Mouse (Mus musculus) embryonic facial prominence, embryonic 13.5 days (tissue): ENCODE data around the gene Rbfox1. TPM values are rescaled to one million over a fixed set of nuclear protein-coding genes. Genes with fewer than 3 reads are reported as not detected.

Experiments
- ATAC-seq: fragments of 200-750 bp; cut with Nextera tagmentation; 2 replicates; pipeline ENCODE4 v1.8.0; 2017; ENCODE audit warnings: low read depth; ENCODE audit not compliant: insufficient number of reproducible peaks, insufficient read depth, low FRiP score, low TSS enrichment
- H3K27ac ChIP-seq: fragments of 300-500 bp; sonication (generic); 2 replicates; pipeline ENCODE4 v1.5.1; 2015; ENCODE audit warnings: moderate library complexity, mild to moderate bottlenecking, inconsistent platforms
- H3K27me3 ChIP-seq: fragments of 300-500 bp; sonication (generic); 2 replicates; pipeline ENCODE4 v1.6.1; 2015; ENCODE audit warnings: mild to moderate bottlenecking, inconsistent platforms
- H3K36me3 ChIP-seq: fragments of 300-500 bp; sonication (generic); 2 replicates; pipeline ENCODE4 v1.6.1; 2015; ENCODE audit warnings: mild to moderate bottlenecking, inconsistent platforms
- H3K4me1 ChIP-seq: fragments of 300-500 bp; sonication (generic); 2 replicates; pipeline ENCODE4 v1.6.1; 2015; ENCODE audit warnings: inconsistent platforms
- H3K4me2 ChIP-seq: fragments of 300-500 bp; sonication (generic); 2 replicates; pipeline ENCODE4 v1.6.1; 2015; ENCODE audit warnings: moderate library complexity, mild to moderate bottlenecking, inconsistent platforms
- H3K4me3 ChIP-seq: fragments of 300-500 bp; sonication (generic); 2 replicates; pipeline ENCODE4 v1.5.1; 2015; ENCODE audit warnings: mild to moderate bottlenecking, inconsistent platforms
- H3K9ac ChIP-seq: fragments of 300-500 bp; sonication (generic); 2 replicates; pipeline ENCODE4 v1.6.1; 2015; ENCODE audit warnings: mild to moderate bottlenecking, inconsistent platforms
- H3K9me3 ChIP-seq: fragments of 300-500 bp; sonication (generic); 2 replicates; pipeline ENCODE4 v1.6.1; 2016; ENCODE audit warnings: inconsistent platforms
- WGBS: fragments of 180-500 bp; shearing (Covaris S2); methylation state at CpG from one replicate; pipeline ENCODE4 v1.1.7; 2015; ENCODE audit warnings: mixed read lengths; 5-methylcytosine and 5-hydroxymethylcytosine counted together
- polyA plus RNA-seq: library from polyadenylated mRNA; unstranded; fragments of >200 nt; fragmentation: Nextera tagmentation; extraction: Ambion mirVana; gene quantifications from 2 replicates; pipeline ENCODE4 v1.2.1, GENCODE M21; 2015

The Rbfox1 gene
- polyA plus RNA-seq, 1 experiment from 2014 or later: 3.9 TPM

DNA sequence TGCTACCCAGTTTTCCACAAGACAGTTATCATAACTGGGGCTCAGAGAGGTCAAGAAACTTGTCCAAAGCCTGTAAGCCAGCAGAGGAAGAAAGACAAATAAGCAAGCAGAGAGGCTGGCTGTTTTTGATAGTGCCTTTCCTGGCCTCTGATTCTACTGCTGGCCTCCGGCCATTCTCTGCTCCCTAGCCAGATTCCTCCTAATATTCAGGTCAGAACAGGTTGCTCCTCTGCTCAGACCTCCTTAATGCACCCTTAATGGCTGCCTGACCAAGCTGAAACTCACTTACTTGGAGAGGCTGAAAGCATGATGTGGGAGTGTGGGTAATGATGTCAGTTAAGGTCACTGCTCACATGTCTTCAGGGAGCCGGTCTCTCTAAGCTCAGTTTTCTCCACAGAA is 270.4 kb downstream of the Rbfox1 start:
- Histone ChIP-seq H3K4me2 (no peak overlapping the region), H3K27ac (no peak overlapping the region), H3K36me3 (no peaks in the 10 kb centered on the region), H3K9me3 (no peaks in the 10 kb centered on the region), H3K4me3 (no peak overlapping the region), H3K4me1 (no peaks in the 10 kb centered on the region), H3K27me3 (no peaks in the 10 kb centered on the region), H3K9ac (no peak overlapping the region)
- 73% methylated on average over 2 of the region's 2 CpGs for WGBS
- no peak for ATAC-seq

DNA sequence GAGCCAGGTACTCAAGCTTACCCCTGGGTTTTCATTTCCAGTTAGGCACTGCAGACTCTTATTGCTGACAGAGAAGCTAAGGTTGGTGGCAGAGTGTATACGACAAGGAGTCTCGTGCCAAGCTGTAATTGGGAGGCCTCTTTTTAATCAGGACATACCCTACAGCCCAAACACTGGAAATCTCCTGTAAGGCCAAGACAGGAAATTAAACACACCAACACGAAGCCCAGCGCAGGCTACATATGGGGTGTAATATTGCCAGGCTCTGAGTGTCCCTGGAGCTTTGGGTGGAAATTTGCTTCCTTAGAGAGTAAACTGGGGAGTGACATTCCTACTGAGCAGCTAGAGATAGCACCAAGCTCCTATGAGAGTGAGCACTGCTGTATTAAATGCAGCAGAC is 279.3 kb downstream of the Rbfox1 start:
- no peaks in the 10 kb centered on the region for H3K36me3 ChIP-seq
- no peak for ATAC-seq
- WGBS: 75% methylated on average over 4 of the region's 4 CpGs

DNA sequence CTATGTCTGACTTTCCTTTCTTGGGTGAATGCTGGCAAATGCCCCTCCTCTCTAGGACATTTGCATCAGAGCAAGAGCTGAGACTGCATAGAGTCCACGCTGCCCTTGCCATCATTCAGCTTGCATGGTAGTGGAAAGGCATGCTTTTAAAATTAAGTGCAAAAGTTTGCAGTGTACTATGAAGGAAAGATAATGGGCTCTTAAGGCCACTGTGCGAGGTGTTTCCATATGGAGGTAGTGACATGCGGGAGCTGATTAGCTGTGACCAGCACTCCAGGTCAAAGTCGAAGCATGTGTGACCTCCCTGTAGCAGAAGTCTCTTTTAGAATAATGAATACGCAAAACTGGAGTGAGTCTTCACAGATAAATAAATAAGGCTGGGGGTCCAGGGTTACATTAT is 284.2 kb downstream of the Rbfox1 start:
- H3K36me3 ChIP-seq: no peaks in the 10 kb centered on the region
- no peak overlapping the region for H3K9ac ChIP-seq
- no peaks in the 10 kb centered on the region for H3K4me1 ChIP-seq
- no peak for ATAC-seq
- H3K27ac ChIP-seq: no peak overlapping the region
- H3K4me3 ChIP-seq: no peak overlapping the region
- no peaks in the 10 kb centered on the region for H3K9me3 ChIP-seq
- H3K4me2 ChIP-seq: no peak overlapping the region
- WGBS: 80% methylated on average over 5 of the region's 5 CpGs
- no peaks in the 10 kb centered on the region for H3K27me3 ChIP-seq

More for the DNA sequence above, 279.3 kb downstream of the Rbfox1 start:
- H3K9ac ChIP-seq: no peak overlapping the region
- no peak overlapping the region for H3K27ac ChIP-seq
- H3K27me3 ChIP-seq: no peaks in the 10 kb centered on the region
- H3K9me3 ChIP-seq: no peaks in the 10 kb centered on the region
- H3K4me3 ChIP-seq: no peak overlapping the region
- no peak overlapping the region for H3K4me2 ChIP-seq
- H3K4me1 ChIP-seq: no peaks in the 10 kb centered on the region

DNA sequence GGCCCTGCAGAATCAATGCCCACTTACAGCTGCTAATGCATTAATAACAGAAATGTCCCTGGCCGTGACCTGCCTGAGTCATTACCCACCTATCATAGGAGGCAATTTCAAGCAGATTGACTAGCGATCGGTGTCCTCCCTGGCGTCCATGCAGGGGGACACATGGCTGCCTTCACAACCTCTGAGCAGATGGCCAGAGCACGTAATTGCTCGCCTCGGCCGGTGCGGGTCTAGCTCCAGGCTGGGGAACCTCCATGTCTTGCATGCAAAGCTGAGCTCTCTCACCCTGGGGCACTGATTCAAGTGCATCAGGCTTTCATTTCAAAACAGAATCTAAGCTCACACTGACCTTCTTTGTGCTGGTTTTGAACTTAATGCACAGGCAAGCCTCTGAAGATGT is 295.7 kb downstream of the Rbfox1 start:
- H3K27ac ChIP-seq: no peak overlapping the region
- no peaks in the 10 kb centered on the region for H3K4me1 ChIP-seq
- no peak overlapping the region for H3K4me3 ChIP-seq
- no peak overlapping the region for H3K4me2 ChIP-seq
- H3K36me3 ChIP-seq: no peaks in the 10 kb centered on the region
- no peaks in the 10 kb centered on the region for H3K27me3 ChIP-seq
- no peak overlapping the region for H3K9ac ChIP-seq
- no peak for ATAC-seq
- WGBS: 85% methylated on average over 9 of the region's 9 CpGs
- no peaks in the 10 kb centered on the region for H3K9me3 ChIP-seq

DNA sequence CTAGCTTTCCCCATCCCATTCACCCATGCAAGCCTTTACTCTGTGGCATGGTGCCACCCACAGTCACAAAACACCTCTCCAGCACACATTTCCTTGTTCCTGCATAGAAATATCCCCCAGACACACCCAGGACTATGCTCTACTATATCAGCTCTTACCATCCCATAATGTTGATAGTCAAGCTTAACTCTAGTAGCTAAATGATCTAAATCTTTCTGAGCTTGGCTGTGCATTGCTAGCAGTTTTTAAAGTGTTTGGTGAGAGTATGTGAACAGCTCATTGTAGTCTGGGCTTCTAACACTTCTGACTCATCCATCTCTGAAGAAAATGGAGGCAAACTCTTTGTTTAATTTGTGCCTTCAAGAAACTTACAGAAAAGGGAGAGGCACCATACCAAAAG is 297.2 kb downstream of the Rbfox1 start:
- ATAC-seq: no peak
- Histone ChIP-seq H3K27ac (no peak overlapping the region), H3K4me2 (no peak overlapping the region), H3K36me3 (no peaks in the 10 kb centered on the region), H3K4me1 (no peaks in the 10 kb centered on the region), H3K27me3 (no peaks in the 10 kb centered on the region), H3K9me3 (no peaks in the 10 kb centered on the region), H3K9ac (no peak overlapping the region), H3K4me3 (no peak overlapping the region)

DNA sequence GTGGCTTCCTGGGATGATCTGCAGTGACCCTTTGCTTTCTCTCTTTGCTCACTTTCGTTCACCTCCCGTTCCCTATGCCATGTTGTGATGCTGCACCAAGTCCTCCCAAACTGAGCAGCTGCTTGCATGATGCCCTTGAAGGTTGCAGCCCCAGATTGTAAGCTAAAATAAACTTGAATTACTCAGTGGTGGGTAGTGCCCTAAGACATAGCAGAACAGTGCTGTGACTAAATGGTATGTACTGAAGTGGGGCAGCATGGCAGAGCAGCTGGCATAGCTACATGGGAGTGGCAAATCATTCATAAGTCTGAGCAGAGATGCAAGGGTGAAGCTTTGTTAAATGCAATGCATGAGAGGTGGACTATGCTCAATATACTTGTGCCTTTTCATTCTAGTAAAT is 307.2 kb downstream of the Rbfox1 start:
- no peak for ATAC-seq

DNA sequence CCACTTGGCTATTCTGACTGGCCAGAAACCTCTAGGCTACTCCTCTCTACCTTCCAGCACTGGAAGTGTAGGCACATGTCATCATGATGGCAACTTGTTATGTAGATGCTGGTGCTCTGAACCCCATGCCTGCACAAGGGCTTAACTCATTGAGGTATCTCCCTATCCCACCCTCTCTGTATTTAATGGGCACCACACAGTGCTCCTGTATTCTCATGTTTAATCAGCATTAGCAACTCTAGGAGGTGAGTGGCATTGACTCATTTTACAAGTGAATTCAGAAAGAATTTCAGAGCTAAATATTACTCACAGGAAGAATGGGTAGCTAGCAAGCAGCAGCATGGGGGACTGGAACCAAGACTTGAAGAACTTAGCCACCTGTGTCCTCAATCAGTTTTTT is 321.3 kb downstream of the Rbfox1 start:
- Histone ChIP-seq H3K4me3 (no peak overlapping the region), H3K27me3 (no peaks in the 10 kb centered on the region), H3K27ac (no peak overlapping the region), H3K4me2 (no peak overlapping the region), H3K9ac (no peak overlapping the region), H3K9me3 (no peaks in the 10 kb centered on the region), H3K4me1 (no peaks in the 10 kb centered on the region), H3K36me3 (no peaks in the 10 kb centered on the region)
- no peak for ATAC-seq

More for the DNA sequence above, 307.2 kb downstream of the Rbfox1 start:
- 79% methylated on average over 2 of the region's 2 CpGs for WGBS
- Histone ChIP-seq H3K27me3 (no peaks in the 10 kb centered on the region), H3K9ac (no peak overlapping the region), H3K36me3 (no peaks in the 10 kb centered on the region), H3K4me2 (no peak overlapping the region), H3K27ac (no peak overlapping the region), H3K4me1 (no peaks in the 10 kb centered on the region), H3K4me3 (no peak overlapping the region), H3K9me3 (no peaks in the 10 kb centered on the region)

DNA sequence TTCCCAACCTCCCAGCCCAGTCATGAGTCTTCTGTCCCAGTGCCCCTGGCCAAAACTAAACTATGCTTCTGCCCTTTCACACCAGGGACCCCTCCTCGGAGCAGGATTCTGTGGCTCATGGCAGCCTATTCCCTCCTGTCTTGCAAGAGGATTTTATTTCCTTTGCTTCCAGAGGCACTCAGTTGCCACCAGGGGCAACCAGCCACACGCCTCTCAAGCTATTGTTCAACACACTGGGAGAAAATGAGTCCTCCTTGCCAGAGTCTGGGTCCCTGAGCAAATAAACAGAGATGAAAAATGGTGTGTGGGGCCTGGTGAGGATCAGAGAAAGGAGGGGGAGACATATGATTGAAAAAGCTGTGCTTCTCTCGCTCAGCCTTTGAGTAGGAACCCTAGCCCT is 327.8 kb downstream of the Rbfox1 start:
- no peak overlapping the region for H3K27ac ChIP-seq
- no peak overlapping the region for H3K4me2 ChIP-seq
- WGBS: 52% methylated on average over 3 of the region's 3 CpGs
- H3K4me3 ChIP-seq: no peak overlapping the region
- no peaks in the 10 kb centered on the region for H3K9me3 ChIP-seq
- no peaks in the 10 kb centered on the region for H3K4me1 ChIP-seq
- no peaks in the 10 kb centered on the region for H3K27me3 ChIP-seq
- ATAC-seq: no peak
- H3K36me3 ChIP-seq: no peaks in the 10 kb centered on the region
- H3K9ac ChIP-seq: no peak overlapping the region

DNA sequence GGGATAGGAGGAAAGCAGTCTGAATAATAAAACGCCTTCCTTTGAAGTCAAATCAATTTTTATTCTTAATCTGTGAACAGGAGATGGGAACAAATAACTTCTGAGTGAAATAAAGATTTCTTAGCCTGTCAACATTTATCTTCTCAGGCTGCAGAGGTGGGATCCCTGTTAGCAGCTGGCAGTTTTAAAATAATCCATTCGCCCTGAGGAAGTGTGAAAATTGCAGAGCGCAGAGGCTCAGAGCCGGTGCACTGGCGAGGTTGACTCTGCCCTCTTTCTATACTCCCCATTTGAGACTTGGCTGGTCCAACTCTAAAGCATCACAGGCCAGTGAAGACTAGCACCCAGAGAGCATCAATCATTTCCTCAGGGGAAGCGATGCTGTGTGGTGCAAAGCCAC is 342.3 kb downstream of the Rbfox1 start:
- no peak overlapping the region for H3K9ac ChIP-seq
- H3K4me2 ChIP-seq: no peak overlapping the region
- no peak overlapping the region for H3K4me3 ChIP-seq
- ATAC-seq: no peak
- no peak overlapping the region for H3K27ac ChIP-seq
- WGBS: 58% methylated on average over 6 of the region's 6 CpGs
- H3K9me3 ChIP-seq: no peaks in the 10 kb centered on the region
- no peaks in the 10 kb centered on the region for H3K27me3 ChIP-seq
- no peaks in the 10 kb centered on the region for H3K36me3 ChIP-seq
- no peaks in the 10 kb centered on the region for H3K4me1 ChIP-seq

DNA sequence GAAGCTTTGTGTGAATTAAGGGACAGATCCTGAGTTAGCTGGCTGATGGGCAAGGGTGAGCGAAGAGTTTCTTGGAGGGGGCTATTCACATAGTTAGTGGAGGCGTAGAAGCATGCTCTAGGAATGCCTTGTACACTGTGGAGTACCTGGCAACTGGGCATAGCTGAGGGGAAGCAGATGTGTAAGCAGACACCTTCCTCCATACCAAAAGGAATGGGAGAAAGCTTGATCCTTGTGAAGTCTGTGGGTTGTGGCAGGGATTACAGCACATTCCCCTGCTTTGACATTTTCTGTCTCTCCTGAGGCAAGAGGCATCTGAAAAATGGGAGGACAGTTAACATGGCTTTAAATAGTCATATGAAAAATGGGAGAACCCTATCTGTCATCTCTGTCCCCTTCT is 347.8 kb downstream of the Rbfox1 start:
- Histone ChIP-seq H3K27ac (no peak overlapping the region), H3K4me2 (no peak overlapping the region), H3K4me3 (no peak overlapping the region), H3K9me3 (no peaks in the 10 kb centered on the region), H3K9ac (no peak overlapping the region), H3K36me3 (no peaks in the 10 kb centered on the region), H3K27me3 (no peaks in the 10 kb centered on the region), H3K4me1 (no peaks in the 10 kb centered on the region)
- 86% methylated on average over 2 of the region's 2 CpGs for WGBS
- ATAC-seq: no peak

DNA sequence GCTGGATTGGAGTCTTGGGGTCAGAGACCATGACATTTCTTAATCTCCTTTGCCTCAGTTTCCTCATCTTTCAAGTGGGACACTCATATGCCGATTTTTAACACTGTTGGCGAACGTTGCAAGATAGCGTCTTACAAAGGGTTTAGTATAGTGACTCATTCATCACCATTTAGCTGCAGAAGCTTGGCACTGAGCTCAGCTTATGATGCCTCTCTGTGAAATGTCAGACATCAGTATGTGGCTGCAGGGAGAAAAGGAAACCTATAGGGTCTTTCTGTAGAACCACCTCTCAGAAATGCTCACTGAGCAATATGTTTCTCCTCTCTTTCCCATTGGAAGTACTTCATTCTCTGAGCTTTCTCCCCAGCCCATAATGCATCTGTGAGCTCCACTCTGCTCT is 356.2 kb downstream of the Rbfox1 start:
- ATAC-seq: no peak
- no peaks in the 10 kb centered on the region for H3K36me3 ChIP-seq
- no peaks in the 10 kb centered on the region for H3K4me1 ChIP-seq
- H3K9ac ChIP-seq: no peak overlapping the region
- H3K27me3 ChIP-seq: no peaks in the 10 kb centered on the region
- H3K9me3 ChIP-seq: no peaks in the 10 kb centered on the region
- WGBS: 92% methylated on average over 4 of the region's 4 CpGs
- H3K4me2 ChIP-seq: no peak overlapping the region
- no peak overlapping the region for H3K27ac ChIP-seq
- H3K4me3 ChIP-seq: no peak overlapping the region

DNA sequence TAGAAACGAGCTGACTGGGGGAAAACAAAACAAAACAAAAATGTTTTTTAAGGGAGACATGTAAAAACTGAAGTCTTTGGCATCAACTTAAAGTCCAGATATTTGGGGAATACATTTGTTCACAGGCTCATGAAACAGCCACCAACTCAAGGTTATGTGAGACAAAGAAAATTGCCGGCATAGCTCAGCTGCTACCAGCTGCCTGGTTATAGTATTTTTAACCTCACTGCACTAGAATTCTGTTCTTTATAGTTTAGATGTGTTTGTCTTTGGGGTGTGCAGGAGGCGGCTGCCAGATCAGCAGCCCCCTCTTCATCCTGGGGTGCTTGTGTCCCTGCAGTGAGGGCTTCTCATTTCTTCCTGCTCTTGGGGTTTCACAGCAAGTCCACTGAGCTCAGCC is 357.3 kb downstream of the Rbfox1 start:
- Histone ChIP-seq H3K36me3 (no peaks in the 10 kb centered on the region), H3K9me3 (no peaks in the 10 kb centered on the region), H3K9ac (no peak overlapping the region), H3K4me3 (no peak overlapping the region), H3K4me1 (no peaks in the 10 kb centered on the region), H3K27me3 (no peaks in the 10 kb centered on the region), H3K27ac (no peak overlapping the region), H3K4me2 (no peak overlapping the region)
- ATAC-seq: no peak
- 72% methylated on average over 3 of the region's 3 CpGs for WGBS

DNA sequence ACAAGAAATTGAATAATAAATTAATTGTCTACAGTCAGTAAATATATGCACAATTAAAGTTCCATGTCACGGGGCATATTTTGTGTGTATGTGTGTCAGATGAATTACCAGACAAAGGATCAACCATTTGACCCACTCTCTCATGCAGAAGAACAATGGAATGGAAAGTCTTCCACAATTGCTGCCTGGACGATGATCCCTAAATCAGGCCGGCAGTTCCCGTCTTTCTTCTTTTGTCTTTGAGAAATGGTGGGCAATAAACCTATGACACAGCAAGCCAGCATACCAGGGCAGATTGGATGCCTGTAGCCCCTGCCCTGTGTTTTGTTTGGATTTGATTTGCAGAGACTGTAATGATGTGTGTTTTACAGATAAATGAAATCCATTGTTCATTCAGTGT is 362.4 kb downstream of the Rbfox1 start:
- WGBS: 75% methylated on average over 4 of the region's 4 CpGs
- Histone ChIP-seq H3K27me3 (no peaks in the 10 kb centered on the region), H3K4me3 (no peak overlapping the region), H3K9me3 (no peaks in the 10 kb centered on the region), H3K36me3 (no peaks in the 10 kb centered on the region), H3K9ac (no peak overlapping the region), H3K4me1 (no peaks in the 10 kb centered on the region), H3K27ac (no peak overlapping the region), H3K4me2 (no peak overlapping the region)
- ATAC-seq: no peak
